Mouse (Mus musculus) urinary bladder, postnatal 25 days (tissue): Measurements from ENCODE around the gene Ncoa7.
"Not testable (repeated sequence)": the region's sequence is repeated elsewhere in the genome, so short reads cannot be mapped to it uniquely, and the experiment has no call there.

Experiments used
- DNase-seq: peaks from one replicate; pipeline ENCODE4 v3.0.0; 2022; ENCODE audit warnings: low spot score

Ncoa7 gene

DNA sequence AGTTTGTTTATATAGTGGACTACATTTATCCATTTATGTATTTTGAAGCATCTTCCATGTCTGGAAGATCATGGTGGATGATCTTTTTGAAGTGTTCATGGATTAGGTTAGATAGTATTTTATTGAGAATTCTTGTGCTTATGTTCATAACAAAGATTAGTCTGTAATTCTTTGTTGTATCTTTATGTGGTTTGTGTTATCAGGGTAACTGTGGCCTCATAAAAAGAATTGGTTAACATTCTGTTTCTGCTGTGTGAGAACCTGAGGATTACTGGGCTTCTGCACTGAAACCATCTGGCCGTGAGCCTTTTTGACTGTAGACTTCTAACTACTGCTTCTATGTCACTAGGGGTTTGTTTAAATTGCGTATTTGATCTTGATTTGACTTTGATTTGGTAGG is 136.5 kb downstream of the Ncoa7 start:
- DNase-seq: no peak

DNA sequence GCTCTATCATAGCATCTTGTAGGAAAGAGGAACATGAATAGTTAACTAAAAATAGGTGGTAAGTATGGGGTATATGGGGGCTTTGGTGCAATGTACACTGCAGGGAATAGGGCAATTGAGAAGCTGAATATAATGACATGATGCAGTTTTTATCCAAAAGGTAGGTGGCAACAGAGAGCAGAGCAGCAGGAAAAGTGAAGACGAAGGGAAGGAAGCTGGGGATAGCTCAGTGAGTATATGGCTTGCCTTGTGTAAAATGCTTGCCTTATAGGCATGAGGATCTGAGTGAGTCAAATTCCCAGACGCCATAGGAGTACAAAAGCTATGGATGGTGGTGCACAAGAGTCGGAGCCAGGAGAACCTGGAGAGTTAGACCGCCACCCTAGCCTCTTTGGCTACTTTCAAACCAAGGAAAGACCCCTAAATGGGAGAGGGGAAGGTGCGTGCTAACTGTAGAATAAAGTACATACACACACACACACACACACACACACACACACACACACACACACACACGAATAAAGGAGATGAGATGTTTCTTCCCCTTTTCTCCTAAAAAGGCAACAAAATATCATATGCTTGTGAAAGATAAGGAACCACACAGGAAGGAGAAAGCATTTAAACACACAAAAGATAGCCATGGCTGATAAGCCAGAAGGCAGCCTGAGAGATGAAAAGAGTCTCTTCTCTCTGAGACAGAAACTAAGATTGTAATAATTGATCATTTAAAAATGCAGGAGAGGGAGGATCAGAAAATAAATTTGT is 142.4 kb downstream of the Ncoa7 start:
- no peak for DNase-seq

DNA sequence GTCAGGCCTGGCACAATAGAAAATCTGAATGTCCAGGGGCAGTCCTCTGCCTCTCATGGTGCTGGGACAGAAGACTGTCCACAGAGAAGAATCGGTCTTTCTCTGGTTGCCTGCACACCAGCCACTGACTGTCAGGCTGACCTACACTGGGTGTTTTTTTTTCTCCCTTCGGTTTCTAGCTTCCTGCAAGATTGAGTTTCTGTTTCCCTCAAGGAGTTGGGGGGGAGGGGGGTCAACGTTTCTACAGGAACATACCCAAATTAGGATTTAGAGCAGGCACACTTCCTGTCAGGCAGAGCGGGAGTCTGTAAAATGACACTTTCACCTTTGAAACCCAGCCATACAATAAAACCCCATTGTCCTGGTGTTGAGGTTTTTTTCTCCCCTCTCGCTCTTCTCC is 147.5 kb downstream of the Ncoa7 start:
- no peak for DNase-seq

DNA sequence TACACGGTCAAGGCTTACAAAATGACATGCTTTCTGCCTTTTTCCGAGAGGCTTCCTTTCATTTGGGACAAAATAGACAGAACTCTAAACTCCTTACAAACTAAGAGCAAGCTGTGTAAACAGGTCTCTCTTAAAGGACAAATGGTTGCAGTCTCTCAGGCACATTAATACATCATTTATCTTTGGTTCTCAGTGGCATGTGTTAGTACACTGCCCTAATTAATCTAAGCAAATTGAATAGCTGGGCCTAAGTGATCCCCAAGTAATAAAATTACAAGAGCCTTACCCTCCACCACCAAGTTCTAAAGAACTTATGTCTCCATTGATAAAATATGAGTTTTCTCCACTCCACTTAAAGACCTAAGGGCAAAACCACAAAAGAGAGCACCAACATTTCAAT is 155.4 kb downstream of the Ncoa7 start:
- DNase-seq: no peak

DNA sequence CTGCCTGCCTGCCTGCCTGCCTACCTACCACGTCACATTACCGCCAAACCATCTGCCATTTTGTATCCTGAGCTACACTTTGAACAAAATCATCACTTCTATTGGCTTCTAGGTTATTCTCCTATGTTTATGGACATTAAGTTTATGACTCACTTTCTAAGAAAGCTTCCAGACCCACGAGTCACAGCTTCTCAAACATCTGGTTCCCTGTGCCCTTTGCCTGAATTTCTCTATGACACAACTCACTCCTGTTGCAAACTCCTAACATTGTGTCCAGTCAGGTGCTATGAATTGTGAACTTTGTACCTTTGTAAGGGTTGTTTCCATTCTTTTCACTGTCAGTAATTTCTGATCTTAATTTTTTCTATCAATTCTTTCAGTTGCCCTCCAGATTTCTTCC is 164.9 kb downstream of the Ncoa7 start:
- no peak for DNase-seq

DNA sequence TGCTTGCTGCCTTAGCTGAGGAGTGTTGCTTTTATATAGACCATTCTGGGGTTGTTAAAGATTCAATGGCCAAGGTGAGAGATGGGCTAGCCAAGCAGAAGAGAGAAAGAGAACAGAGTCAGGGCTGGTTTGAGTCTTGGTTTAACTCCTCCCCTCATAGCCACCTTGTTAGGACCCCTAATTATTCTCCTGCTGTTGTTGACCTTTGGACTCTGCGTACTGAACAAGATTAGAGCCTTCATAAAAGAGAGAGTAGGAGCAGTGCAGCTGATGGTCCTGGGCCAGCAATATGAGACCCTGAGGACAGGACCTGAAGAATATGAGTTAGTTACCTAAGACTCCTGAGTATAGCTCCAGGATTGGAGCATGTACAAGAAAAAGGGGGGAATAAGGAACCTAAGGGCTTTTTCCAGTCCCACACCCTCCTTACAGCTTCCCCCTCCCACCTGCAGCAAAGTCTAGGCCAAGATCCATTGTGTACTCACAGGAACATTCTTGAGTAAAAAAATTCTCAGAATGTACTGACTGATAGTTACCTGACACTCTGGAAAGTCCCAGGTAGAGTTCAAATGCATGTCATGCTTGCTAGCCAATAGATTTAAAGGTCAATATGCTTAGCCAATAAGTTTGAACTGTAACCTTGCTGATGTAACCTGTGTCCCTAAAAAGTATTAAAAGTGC is 166.5 kb downstream of the Ncoa7 start:
- DNase-seq: not testable (repeated sequence)

DNA sequence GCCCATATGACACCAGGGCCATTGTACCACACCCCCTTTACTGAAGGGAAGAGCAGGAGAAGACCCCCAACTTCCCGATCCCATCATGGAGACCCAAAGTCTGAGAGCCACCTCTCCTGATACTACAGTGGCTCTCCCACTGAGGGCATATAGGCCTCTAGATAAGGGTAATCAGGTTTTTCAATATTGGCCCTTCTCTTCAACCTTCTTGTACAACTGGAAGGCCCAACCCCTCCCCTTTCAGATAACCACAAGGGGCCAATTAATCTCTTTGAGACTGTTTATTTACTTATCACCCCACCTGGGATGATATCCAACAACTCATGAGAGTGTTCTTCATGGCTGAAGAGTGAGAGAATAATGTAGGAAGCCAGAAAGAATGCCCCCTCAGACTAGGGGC is 170.4 kb downstream of the Ncoa7 start:
- no peak for DNase-seq

DNA sequence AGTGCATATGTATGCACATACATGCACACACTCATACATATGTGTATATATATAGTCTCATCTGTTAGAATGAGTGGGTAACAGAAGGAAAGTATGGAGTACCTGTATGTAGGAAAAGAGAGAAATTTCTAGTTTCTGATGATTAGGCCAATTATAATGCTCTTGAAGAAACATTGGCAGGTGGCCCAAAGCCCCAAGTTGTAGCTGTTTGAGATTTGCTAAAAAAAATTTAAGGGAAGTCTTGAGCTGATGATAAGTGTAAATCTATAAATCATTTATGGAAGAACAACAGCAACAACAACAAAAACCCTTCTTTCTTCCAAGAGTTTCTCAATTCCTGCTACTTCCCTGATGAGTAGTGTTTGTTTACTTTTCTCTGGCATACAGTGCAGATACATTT is 173.1 kb downstream of the Ncoa7 start:
- no peak for DNase-seq

DNA sequence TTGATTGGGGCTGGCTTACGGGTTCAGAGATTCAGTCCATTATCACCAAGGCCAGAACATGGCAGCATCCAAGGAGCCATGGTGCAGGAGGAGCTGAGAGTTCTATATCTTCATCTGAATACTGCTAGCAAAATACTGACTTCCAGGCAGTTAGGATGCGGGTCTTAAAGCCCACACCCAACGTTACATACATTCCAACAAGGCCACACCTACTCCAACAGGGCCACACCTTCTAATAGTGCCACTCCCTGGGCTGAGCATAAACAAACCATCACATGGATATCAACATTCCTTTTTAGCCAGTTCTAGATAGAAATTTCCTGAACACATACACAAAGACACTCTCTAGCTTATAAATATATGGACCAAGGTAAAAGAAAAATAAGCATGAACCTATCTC is 173.6 kb downstream of the Ncoa7 start, which contains the start of gene Hint3:
Gene Hint3, minus strand, starts transcription at position 120 of the 400 bp plus-strand sequence.
- no peak for DNase-seq

DNA sequence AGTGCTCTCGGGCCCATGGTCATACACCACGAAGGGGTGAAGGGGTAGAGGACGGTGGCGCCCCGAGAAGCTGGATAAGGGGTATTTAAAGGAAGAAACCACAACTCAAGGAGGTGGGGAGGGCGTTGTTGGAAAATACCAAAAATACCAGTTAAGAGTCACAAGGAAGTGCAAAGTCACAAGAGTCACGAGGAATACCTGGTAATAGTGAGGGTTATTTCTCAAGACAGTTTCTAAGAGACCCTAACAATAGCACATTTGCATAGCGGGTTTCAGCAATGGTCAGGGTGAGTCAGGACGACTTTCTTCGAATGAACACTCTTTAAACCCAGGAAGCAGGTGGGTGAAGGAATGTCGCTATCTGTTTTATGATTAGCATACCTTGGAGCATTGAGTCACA is 174.7 kb downstream of the Ncoa7 start:
- not testable (repeated sequence) for DNase-seq

DNA sequence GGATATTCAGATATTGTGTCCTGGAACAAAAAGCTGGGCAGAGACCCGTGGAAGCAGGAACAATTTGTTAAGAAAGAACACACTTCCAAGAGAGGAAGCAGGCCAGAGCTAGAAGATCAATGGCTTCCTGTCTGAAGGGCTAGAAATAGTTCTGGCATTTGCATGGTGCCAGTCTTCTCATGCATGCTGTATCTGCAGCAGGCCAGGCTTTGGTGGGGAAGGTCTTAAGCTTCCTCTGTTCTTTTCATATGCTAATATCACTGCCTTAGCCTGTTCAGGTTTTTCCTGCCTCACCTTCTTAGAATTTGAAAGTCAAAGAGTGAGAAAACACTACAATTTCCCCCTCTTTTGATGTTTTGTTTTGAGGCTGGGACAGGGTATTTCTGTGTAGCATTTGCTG is 175.6 kb downstream of the Ncoa7 start:
- DNase-seq: no peak

DNA sequence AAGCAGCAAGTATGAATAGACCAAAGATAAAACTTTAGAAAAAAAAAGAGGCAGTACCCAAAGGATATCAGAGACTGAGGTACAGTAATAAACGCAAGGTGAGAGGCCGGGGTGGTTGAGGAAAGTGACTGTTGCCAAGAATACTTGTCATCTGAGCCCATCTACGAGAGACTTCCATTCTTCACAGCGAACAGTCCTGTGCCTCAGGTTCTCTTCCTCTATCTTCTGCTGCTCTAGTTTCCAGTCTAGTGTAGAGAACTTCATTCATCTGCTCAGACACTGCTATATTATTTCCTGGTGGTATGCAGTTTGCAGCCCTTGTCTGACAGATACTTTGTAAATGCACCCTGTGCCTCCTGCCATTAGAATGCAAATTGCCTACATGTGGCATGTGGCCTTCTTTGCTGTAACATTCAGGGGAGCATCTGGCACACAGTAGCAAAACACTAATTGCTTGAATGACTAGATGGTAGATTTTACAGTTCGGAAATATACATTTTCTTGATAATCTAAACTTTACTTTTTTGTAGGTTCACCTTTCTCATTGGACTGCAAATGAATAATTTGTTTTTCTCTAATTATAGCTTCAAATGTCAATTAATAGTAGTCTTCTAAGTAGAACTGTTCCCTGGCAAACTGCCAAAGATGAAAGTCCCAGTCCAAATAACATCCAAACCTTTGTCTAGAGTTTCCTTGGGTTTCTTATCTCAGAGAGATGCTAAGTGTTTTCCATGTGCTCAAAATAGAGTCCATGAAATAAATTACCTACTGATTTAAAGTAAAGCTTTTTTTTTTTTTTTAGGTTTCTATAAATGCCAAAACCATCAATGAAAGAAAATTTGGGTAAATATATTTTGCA is 178.7 kb downstream of the Ncoa7 start:
- no peak for DNase-seq

DNA sequence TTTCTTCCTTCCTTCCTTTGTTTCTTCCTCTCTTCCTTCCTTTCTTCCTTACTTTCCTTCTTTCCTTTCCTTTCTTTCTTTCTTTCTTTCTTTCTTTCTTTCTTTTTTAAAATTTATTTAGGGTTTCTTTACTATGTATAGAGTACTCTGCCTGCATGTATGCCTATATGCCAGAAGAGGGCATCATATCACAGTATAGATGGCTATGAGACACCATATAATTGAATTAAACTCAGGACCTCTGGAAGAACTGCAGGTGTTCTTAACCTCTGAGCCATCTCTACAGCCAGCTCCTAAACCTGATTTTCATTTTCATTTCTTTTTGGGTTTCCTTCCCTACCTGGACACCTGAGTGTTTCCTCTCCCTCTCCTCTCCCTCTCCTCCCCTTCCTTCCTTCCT is 180.2 kb downstream of the Ncoa7 start:
- DNase-seq: no peak

DNA sequence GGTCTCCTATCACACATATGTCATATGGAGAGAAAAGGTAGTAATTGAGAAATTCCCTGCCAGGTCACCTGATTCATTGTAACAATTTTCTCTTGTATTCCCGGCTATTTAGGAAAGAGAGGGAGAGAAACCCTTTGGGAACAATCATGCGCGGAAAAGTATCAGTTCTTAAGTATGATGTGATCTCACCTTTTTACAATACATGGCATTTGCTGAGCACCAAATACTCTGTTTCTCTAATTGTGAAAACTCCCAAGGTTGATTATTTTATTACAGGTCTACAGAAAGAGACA is 184.3 kb downstream of the Ncoa7 start:
- no peak for DNase-seq

DNA sequence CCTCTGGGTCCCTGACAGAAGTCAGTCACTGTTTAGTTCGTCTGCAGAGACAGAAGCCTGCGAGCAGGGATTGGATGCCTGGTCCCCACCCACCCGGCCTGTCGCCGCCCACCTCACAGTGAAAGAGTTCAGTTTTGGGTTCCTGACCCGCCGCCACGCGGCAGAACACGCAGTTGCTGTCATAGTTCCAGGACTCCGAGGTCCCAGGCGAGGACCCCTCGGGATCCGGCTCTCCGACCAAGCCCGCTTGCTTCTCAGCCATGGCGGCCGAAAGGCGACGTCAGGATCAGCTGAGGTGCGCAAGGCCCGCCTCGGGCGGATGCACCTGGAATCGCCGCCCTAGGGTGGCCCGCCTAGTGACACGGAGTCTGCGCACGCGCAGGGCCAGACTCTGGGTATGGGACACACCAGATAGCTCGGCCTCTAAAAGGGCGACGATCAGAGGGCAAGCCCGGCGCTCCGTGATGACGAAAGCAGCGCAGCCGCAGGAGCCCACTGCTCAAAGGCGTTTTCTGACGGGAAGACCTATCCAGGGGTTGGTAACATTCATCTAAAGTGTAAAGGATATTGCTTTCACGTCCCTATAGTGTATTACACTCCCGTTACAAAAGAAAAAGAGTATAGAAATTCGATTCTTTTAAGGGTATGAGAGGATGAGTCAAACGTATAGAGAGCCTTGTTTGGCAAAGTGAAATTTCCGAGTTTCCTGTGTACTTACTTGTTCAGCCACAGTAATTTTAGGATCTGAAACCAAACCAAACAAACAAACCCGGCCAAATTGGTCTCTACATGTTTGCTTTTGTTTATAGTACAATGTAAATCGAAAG is 184.8 kb downstream of the Ncoa7 start:
- DNase-seq: peak; percentile 97

DNA sequence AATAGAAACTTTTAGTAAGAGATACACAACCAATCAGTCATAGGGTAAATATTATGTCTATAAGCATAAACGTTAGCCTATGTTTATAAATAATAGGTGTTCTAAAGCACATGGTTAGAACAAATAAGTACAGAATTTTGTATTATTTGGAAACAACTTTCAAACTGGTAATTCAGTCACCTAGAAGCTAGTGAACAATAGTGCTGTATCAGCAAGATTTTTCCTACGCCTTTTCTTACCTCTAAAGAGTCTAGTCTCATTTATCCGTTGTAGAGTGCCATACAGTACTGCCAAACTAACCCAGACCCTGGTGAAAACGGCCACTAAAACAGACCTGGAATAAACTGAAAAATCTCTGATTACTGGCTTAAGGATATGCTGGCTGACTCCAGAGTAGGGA is 190.1 kb downstream of the Ncoa7 start:
- no peak for DNase-seq

DNA sequence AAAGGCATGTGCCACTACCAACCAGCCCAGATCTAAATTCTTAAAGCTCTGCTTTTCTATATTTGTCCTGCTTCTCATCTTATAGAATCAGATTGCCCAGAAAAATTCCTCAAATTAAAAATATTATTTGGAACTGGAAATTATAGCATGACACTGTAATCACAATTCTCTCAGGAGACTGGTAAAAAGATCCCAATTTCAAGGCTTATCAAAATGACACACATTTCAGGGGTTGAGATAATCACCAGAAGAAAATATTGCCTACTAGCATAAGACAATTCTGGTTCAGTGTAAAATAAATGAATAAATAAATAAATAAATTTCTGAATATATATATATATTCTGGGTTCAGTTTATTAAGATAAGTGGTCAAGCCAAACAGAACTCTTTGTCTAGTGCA is 193.5 kb downstream of the Ncoa7 start:
- DNase-seq: no peak

DNA sequence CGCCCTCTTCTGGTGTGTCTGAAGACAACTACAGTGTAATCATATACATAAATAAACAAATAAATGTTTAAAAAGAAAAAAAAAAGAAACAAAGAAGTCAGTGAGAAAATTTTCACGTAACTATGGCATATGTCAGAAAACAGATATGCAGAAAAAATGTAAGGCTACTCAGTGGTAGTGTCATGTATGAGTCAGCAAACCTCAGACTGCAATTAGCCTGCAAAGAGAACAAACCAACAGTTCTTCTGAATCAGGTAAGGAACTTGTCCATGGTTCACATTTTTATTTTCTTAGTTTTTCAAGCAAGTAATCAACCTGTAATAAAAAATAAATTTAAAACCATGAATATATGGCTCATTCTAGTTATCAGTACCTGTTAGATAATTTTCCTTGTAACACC is 195.0 kb downstream of the Ncoa7 start:
- no peak for DNase-seq

DNA sequence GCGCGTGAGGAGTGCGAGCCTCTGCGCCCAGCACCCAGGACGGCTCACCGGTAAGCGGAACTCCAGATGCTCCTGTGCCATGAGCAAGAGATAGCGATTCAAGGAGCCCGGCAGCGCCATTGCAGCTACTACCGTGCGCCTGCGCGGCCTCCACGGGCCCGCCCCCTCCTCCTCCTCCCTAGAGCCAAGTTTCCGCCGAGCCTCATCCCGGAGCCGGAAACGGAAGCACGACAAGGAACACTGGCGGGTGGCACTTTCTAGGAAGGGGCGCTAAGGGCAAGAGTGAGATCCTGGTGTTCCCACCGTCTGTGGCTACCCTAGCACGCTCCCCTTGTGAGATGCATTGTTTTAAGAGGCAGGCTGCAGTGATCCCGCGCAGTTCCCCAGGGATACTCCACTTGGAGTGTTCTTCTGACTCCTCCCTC is 202.6 kb downstream of the Ncoa7 start, which contains the start of gene Trmt11:
Gene Trmt11, minus strand, starts transcription at position 208 of the 425 bp plus-strand sequence.
- peak; percentile 89 for DNase-seq

DNA sequence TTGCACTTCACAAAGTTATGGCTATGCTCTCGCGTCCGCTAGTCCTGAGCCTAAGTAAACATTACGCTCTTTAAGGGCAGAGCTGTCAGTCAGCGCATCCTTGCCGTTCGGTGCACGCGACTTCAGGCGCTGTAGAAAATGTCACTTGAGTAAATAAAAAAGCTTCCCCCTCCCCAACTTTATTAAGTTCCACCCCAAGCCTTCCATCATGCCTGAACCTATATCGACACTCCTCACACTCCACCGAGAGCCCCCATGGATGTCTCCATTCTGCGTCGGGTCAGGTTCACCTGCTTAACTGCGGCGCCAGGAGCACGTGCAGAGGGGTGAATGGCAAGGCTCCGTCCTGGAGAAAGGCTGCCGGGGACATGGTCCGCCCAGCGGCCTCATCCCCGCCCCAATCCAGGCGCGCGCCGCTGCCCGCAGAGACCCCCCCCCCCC is 203.0 kb downstream of the Ncoa7 start:
- DNase-seq: no peak

DNA sequence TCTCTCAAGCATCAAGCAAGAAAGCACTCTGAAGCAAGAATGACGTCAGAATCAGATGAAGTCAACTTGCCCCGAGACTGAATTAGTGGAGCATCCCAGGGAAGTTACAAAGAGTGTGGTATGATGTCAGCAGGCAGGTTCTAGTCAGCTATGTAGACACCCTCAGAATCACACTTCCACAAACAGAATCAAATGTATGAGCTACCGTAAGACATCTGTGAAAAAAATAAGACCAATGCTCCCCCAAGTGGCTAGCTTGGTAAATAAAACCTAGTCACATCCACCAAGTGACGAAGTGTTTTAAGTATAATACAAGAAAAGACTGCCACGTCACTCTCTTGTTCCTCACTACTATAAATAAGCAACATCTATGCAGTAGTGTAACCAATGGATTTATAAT is 216.1 kb downstream of the Ncoa7 start:
- DNase-seq: no peak

DNA sequence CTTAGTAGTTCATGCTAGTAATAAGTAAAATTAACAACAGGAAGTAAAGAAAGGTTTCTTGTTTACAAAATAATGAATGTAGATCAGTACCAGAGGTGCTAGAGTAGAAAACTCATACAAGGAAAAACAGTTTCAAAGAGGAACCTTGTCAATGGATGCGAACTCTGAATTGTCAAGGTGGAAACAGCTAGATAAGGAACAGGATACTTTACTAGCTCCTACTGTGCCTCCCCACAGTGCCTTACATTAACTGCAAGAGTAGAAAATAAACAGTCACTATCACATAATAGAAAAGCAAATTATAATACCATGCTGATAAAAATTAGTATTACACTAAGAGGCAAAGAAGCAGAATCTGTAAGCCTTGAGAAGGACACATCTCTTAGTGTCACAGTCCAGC is 217.4 kb downstream of the Ncoa7 start:
- no peak for DNase-seq
